Mouse (Mus musculus): ENCODE data around the gene Eif2a. TPM values are rescaled to one million over a fixed set of nuclear protein-coding genes. Genes with fewer than 3 reads are reported as not detected.

Eif2a gene
- polyA plus RNA-seq, 1 experiment = 196 TPM

DNA sequence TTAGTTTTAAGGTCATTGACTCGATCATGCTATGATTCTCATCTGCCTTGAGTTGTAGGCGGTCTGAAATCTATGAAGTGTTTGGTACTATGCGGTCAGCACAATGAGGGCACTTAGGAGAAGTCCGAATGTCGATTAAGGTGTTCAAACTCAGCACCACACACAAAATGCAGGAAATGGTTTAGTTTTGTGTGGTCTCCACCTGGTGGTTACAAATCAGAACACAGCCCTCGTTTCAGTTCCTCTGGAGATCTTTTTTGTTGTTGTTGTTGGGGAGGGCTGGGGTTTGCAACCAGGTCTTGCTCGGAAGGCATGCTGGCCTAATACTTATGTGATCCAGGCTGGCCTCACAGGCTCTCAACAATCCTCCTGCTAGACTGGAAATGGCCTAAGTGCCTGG, 34.8 kb upstream of the Eif2a start:
- Histone ChIP-seq H3K9me3 (replicated peaks; ENCODE audit: control insufficient read depth, insufficient read depth, low read length, poor library complexity, severe bottlenecking) (peaks cover 22% of the 10 kb centered on the region), H3K9ac (ENCODE audit: low read depth, poor library complexity, severe bottlenecking) (no peak overlapping the region), H3K36me3 (ENCODE audit: control insufficient read depth, insufficient read depth, low read length, poor library complexity, severe bottlenecking) (no peaks in the 10 kb centered on the region), H3K27ac (ENCODE audit: insufficient read depth, low read length) (no peak overlapping the region), H3K4me1 (ENCODE audit: control insufficient read depth, insufficient read depth, low read length) (no peaks in the 10 kb centered on the region), H3K4me3 (ENCODE audit: low read depth, low read length) (no peak overlapping the region), H3K27me3 (ENCODE audit: control insufficient read depth, insufficient read depth, low read length, poor library complexity, severe bottlenecking) (no peaks in the 10 kb centered on the region)
- TF ChIP-seq POLR2A (IDR thresholded peaks at IDR 0.05; ENCODE audit: insufficient read depth, low read length) (no peak), CTCF (IDR thresholded peaks at IDR 0.05; ENCODE audit: low read depth, low read length) (no peak), EP300 (IDR thresholded peaks at IDR 0.05; ENCODE audit: insufficient read depth, low read depth, low read length) (no peak)

DNA sequence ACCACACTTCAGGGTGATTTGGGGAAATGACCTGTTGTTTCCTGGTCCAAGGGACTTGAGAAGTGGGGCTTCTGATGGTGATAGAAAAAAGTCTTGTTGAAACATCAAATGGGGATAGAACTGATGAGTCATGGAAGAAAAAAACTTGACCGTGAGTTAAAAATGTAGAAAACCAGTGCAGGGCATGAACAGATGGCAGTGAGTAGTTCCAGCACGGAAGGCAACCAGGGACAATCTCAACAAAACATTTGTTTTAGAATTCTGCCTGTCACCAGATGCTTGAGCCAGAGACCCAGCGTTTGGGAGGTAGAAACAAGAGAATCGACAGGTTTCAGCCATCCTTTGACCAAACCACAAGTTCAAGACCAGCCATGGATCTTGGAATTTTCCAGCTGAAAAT, 32.0 kb upstream of the Eif2a start:
- Histone ChIP-seq H3K36me3 (ENCODE audit: control insufficient read depth, insufficient read depth, low read length, poor library complexity, severe bottlenecking) (no peaks in the 10 kb centered on the region), H3K9me3 (replicated peaks; ENCODE audit: control insufficient read depth, insufficient read depth, low read length, poor library complexity, severe bottlenecking) (peaks cover 22% of the 10 kb centered on the region), H3K27ac (ENCODE audit: insufficient read depth, low read length) (no peak overlapping the region), H3K4me3 (ENCODE audit: low read depth, low read length) (no peak overlapping the region), H3K4me1 (ENCODE audit: control insufficient read depth, insufficient read depth, low read length) (no peaks in the 10 kb centered on the region), H3K27me3 (ENCODE audit: control insufficient read depth, insufficient read depth, low read length, poor library complexity, severe bottlenecking) (no peaks in the 10 kb centered on the region), H3K9ac (ENCODE audit: low read depth, poor library complexity, severe bottlenecking) (no peak overlapping the region)
- TF ChIP-seq CTCF (IDR thresholded peaks at IDR 0.05; ENCODE audit: low read depth, low read length) = no peak
- TF ChIP-seq EP300 (IDR thresholded peaks at IDR 0.05; ENCODE audit: insufficient read depth, low read depth, low read length) = no peak
- TF ChIP-seq POLR2A (IDR thresholded peaks at IDR 0.05; ENCODE audit: insufficient read depth, low read length) = no peak

DNA sequence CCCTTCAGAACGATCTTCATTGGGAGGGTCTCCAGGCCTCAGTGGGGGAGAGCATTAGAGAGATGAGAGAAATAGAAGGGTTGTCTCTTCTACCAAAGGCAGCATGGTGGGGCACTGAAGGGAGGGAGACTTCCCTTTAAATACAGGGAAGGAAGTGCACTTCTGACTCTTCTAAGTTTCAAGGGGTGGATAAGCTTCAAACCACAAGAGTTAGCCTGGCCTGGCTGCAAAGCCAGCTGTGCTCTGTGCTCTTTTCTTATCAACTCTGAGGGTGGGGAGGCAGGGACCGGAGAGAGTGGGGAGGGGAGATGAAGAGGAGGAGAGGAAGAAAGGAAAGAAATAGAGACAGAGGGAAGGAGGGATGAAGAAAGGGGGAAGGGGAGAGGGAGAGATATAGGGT, 23.7 kb upstream of the Eif2a start:
- Histone ChIP-seq H3K9me3 (replicated peaks; ENCODE audit: control insufficient read depth, insufficient read depth, low read length, poor library complexity, severe bottlenecking) (no peaks in the 10 kb centered on the region), H3K27ac (ENCODE audit: insufficient read depth, low read length) (no peak overlapping the region), H3K36me3 (ENCODE audit: control insufficient read depth, insufficient read depth, low read length, poor library complexity, severe bottlenecking) (no peaks in the 10 kb centered on the region), H3K4me3 (ENCODE audit: low read depth, low read length) (no peak overlapping the region), H3K4me1 (ENCODE audit: control insufficient read depth, insufficient read depth, low read length) (no peaks in the 10 kb centered on the region), H3K27me3 (ENCODE audit: control insufficient read depth, insufficient read depth, low read length, poor library complexity, severe bottlenecking) (no peaks in the 10 kb centered on the region), H3K9ac (ENCODE audit: low read depth, poor library complexity, severe bottlenecking) (no peak overlapping the region)
- TF ChIP-seq EP300 (IDR thresholded peaks at IDR 0.05; ENCODE audit: insufficient read depth, low read depth, low read length) = no peak
- TF ChIP-seq CTCF (IDR thresholded peaks at IDR 0.05; ENCODE audit: low read depth, low read length) = no peak
- TF ChIP-seq POLR2A (IDR thresholded peaks at IDR 0.05; ENCODE audit: insufficient read depth, low read length) = no peak

DNA sequence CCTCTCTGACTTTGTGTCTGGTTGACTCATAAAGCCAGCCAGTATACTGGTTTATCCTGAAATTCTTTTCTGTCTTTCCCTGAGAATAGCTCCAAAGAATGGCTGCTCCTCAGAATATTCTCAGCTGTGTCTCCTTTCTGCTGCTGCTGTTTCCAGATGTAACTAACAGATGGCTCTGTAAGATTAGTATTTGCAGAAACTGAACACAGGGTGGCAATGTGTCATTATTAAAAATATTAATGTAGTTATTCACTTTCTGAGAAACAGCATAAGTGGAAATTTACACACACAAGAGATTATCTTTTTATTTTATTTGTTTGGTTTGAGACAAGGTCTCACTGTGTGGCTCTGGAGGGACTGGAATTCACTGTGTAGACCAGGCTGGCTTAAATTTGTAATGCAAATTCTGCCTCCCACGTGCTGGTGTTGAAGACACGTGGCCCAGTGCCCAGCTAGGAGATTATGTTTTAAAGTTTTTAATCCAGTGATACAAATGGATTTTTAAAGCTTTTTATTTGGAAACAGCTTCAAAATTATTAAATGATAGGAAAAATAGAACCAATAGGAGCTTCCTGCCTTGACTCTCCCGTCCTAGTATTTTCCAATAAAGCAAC, 21.8 kb upstream of the Eif2a start:
- Histone ChIP-seq H3K27me3 (ENCODE audit: control insufficient read depth, insufficient read depth, low read length, poor library complexity, severe bottlenecking) (no peaks in the 10 kb centered on the region), H3K36me3 (ENCODE audit: control insufficient read depth, insufficient read depth, low read length, poor library complexity, severe bottlenecking) (no peaks in the 10 kb centered on the region), H3K9ac (ENCODE audit: low read depth, poor library complexity, severe bottlenecking) (no peak overlapping the region), H3K4me3 (ENCODE audit: low read depth, low read length) (no peak overlapping the region), H3K27ac (ENCODE audit: insufficient read depth, low read length) (peak overlapping the region; percentile 65; the same call in 1 of the 2 replicates), H3K9me3 (replicated peaks; ENCODE audit: control insufficient read depth, insufficient read depth, low read length, poor library complexity, severe bottlenecking) (no peaks in the 10 kb centered on the region), H3K4me1 (ENCODE audit: control insufficient read depth, insufficient read depth, low read length) (no peaks in the 10 kb centered on the region)
- TF ChIP-seq EP300 (IDR thresholded peaks at IDR 0.05; ENCODE audit: insufficient read depth, low read depth, low read length) (no peak), POLR2A (IDR thresholded peaks at IDR 0.05; ENCODE audit: insufficient read depth, low read length) (no peak), CTCF (IDR thresholded peaks at IDR 0.05; ENCODE audit: low read depth, low read length) (no peak)

DNA sequence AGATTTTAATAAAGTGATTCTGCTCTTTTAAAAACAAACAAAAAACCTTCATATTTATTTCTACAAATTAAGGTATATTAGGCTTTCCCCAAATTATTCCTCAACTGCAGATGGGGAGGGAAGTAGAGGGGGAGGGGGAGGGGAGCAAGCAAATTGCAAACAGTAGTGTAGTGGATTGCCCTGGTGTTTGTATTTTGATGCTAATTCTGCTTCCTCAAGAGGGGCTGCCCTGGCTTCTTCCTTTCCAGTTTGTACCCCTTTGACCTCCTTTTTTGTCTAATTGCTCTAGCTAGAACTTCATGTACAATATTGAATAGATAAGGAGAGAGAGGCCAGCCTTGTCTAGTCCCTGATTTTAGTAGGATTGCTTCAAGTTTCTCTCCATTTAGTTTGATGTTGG, 20.9 kb upstream of the Eif2a start:
- no peaks in the 10 kb centered on the region for H3K9me3 ChIP-seq (replicated peaks; ENCODE audit: control insufficient read depth, insufficient read depth, low read length, poor library complexity, severe bottlenecking)
- H3K9ac ChIP-seq (ENCODE audit: low read depth, poor library complexity, severe bottlenecking) = no peak overlapping the region
- no peaks in the 10 kb centered on the region for H3K36me3 ChIP-seq (ENCODE audit: control insufficient read depth, insufficient read depth, low read length, poor library complexity, severe bottlenecking)
- TF ChIP-seq CTCF (IDR thresholded peaks at IDR 0.05; ENCODE audit: low read depth, low read length) (no peak), EP300 (IDR thresholded peaks at IDR 0.05; ENCODE audit: insufficient read depth, low read depth, low read length) (no peak), POLR2A (IDR thresholded peaks at IDR 0.05; ENCODE audit: insufficient read depth, low read length) (no peak)
- H3K4me1 ChIP-seq (ENCODE audit: control insufficient read depth, insufficient read depth, low read length) = no peaks in the 10 kb centered on the region
- no peak overlapping the region for H3K27ac ChIP-seq (ENCODE audit: insufficient read depth, low read length)
- no peak overlapping the region for H3K4me3 ChIP-seq (ENCODE audit: low read depth, low read length)
- H3K27me3 ChIP-seq (ENCODE audit: control insufficient read depth, insufficient read depth, low read length, poor library complexity, severe bottlenecking) = no peaks in the 10 kb centered on the region

DNA sequence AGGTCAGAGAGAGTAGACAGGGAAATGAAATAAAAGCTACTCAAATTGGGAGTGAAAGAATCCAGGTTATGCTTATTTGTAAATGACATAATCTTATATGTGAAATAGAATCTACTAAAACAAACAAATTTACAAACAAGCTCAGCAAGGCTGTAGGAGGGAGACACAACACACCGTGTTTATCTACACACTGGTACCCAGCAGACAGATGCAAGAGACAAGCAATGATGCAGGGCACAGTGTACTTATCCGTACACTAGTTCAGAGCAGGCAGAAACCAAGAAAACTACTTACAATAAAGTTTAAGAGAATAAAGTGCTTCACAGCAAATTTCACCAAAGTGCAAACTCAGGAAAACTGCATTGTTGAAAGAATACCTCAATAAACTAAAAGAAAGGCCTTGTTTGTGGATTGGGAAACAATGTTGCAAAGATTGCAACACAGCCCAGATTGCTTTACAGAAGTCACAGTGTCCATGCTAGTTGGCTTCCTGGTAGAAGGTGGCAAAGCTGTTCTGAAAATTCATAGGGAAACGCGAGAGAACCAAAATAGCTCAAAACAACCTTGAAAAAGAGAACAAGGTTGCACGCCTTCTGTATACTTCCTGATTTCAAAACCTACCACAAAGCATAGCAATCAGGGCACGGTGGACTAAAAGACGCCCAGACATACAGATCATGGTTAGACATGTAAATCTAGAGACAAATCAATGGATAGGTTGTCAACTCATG, 17.4 kb upstream of the Eif2a start:
- no peaks in the 10 kb centered on the region for H3K27me3 ChIP-seq (ENCODE audit: control insufficient read depth, insufficient read depth, low read length, poor library complexity, severe bottlenecking)
- no peak overlapping the region for H3K4me3 ChIP-seq (ENCODE audit: low read depth, low read length)
- H3K9ac ChIP-seq (ENCODE audit: low read depth, poor library complexity, severe bottlenecking) = no peak overlapping the region
- H3K27ac ChIP-seq (ENCODE audit: insufficient read depth, low read length) = no peak overlapping the region
- H3K4me1 ChIP-seq (ENCODE audit: control insufficient read depth, insufficient read depth, low read length) = no peaks in the 10 kb centered on the region
- TF ChIP-seq EP300 (IDR thresholded peaks at IDR 0.05; ENCODE audit: insufficient read depth, low read depth, low read length) = no peak
- TF ChIP-seq POLR2A (IDR thresholded peaks at IDR 0.05; ENCODE audit: insufficient read depth, low read length) = no peak
- TF ChIP-seq CTCF (IDR thresholded peaks at IDR 0.05; ENCODE audit: low read depth, low read length) = no peak
- no peaks in the 10 kb centered on the region for H3K9me3 ChIP-seq (replicated peaks; ENCODE audit: control insufficient read depth, insufficient read depth, low read length, poor library complexity, severe bottlenecking)
- no peaks in the 10 kb centered on the region for H3K36me3 ChIP-seq (ENCODE audit: control insufficient read depth, insufficient read depth, low read length, poor library complexity, severe bottlenecking)
